Mouse (Mus musculus): ENCODE results near the gene Pdlim5. TPM values are rescaled to one million over a fixed set of nuclear protein-coding genes. Genes with fewer than 3 reads are reported as not detected.

Pdlim5 gene
- total RNA-seq, 2 experiments from 2014 or later: 5.5 to 22.6 TPM

GRCm38 (mm10) chr3:142345235-142346125 lies 50.0 kb downstream of the Pdlim5 start:
- no peak for ATAC-seq (replicated peaks; ENCODE audit: low FRiP score, poor library complexity, severe bottlenecking)

- no peak for ATAC-seq (replicated peaks; ENCODE audit: low FRiP score, poor library complexity, severe bottlenecking)
These were observed 51.7 kb downstream of the Pdlim5 start for GRCm38 (mm10) chr3:142343786-142344185.

GRCm38 (mm10) chr3:142340701-142341100 lies 54.8 kb downstream of the Pdlim5 start:
- no peak for ATAC-seq (replicated peaks; ENCODE audit: low FRiP score, poor library complexity, severe bottlenecking)

- no peak for ATAC-seq (replicated peaks; ENCODE audit: low FRiP score, poor library complexity, severe bottlenecking)
These were observed 55.9 kb downstream of the Pdlim5 start for GRCm38 (mm10) chr3:142339440-142340251.

GRCm38 (mm10) chr3:142338058-142338457 lies 57.4 kb downstream of the Pdlim5 start:
- no peak for ATAC-seq (replicated peaks; ENCODE audit: low FRiP score, poor library complexity, severe bottlenecking)

- no peak for ATAC-seq (replicated peaks; ENCODE audit: low FRiP score, poor library complexity, severe bottlenecking)
These were observed 61.0 kb downstream of the Pdlim5 start for GRCm38 (mm10) chr3:142334496-142334895.

GRCm38 (mm10) chr3:142333458-142333857 lies 62.0 kb downstream of the Pdlim5 start:
- ATAC-seq (replicated peaks; ENCODE audit: low FRiP score, poor library complexity, severe bottlenecking): no peak

GRCm38 (mm10) chr3:142332716-142333115 lies 62.8 kb downstream of the Pdlim5 start:
- ATAC-seq (replicated peaks; ENCODE audit: low FRiP score, poor library complexity, severe bottlenecking): no peak

- ATAC-seq (replicated peaks; ENCODE audit: low FRiP score, poor library complexity, severe bottlenecking): no peak
These were observed 63.5 kb downstream of the Pdlim5 start for GRCm38 (mm10) chr3:142331872-142332554.

GRCm38 (mm10) chr3:142330425-142330824 lies 65.1 kb downstream of the Pdlim5 start:
- no peak for ATAC-seq (replicated peaks; ENCODE audit: low FRiP score, poor library complexity, severe bottlenecking)

- no peak for ATAC-seq (replicated peaks; ENCODE audit: low FRiP score, poor library complexity, severe bottlenecking)
These were observed 71.9 kb downstream of the Pdlim5 start for GRCm38 (mm10) chr3:142323592-142323991.

- no peak for ATAC-seq (replicated peaks; ENCODE audit: low FRiP score, poor library complexity, severe bottlenecking)
These were observed 73.6 kb downstream of the Pdlim5 start for GRCm38 (mm10) chr3:142321930-142322329.

GRCm38 (mm10) chr3:142318147-142318546 lies 77.3 kb downstream of the Pdlim5 start:
- no peak for ATAC-seq (replicated peaks; ENCODE audit: low FRiP score, poor library complexity, severe bottlenecking)

- ATAC-seq (replicated peaks; ENCODE audit: low FRiP score, poor library complexity, severe bottlenecking): no peak
These were observed 79.3 kb downstream of the Pdlim5 start for GRCm38 (mm10) chr3:142316138-142316740.

- no peak for ATAC-seq (replicated peaks; ENCODE audit: low FRiP score, poor library complexity, severe bottlenecking)
These were observed 84.4 kb downstream of the Pdlim5 start for GRCm38 (mm10) chr3:142311075-142311474.

GRCm38 (mm10) chr3:142310446-142310845 lies 85.0 kb downstream of the Pdlim5 start:
- 0 out of 2 replicates have a peak, but pooled peaks have one; percentile 46 for ATAC-seq (replicated peaks; ENCODE audit: low FRiP score, poor library complexity, severe bottlenecking)

- 0 out of 2 replicates have a peak, but pooled peaks have one; percentile 47 for ATAC-seq (replicated peaks; ENCODE audit: low FRiP score, poor library complexity, severe bottlenecking)
These were observed 100.2 kb downstream of the Pdlim5 start for GRCm38 (mm10) chr3:142295287-142295676.

GRCm38 (mm10) chr3:142294616-142295286 lies 100.7 kb downstream of the Pdlim5 start:
- no peak for ATAC-seq (replicated peaks; ENCODE audit: low FRiP score, poor library complexity, severe bottlenecking)

GRCm38 (mm10) chr3:142293561-142293960 lies 101.9 kb downstream of the Pdlim5 start:
- ATAC-seq (replicated peaks; ENCODE audit: low FRiP score, poor library complexity, severe bottlenecking): no peak
